Mouse (Mus musculus) intestine, postnatal 0 days (tissue): ENCODE results near the gene Myrf. TPM values are rescaled to one million over a fixed set of nuclear protein-coding genes. Genes with fewer than 3 reads are reported as not detected.
"Not testable (repeated sequence)": the region's sequence is repeated elsewhere in the genome, so short reads cannot be mapped to it uniquely, and the experiment has no call there.

Experiments
- ATAC-seq: fragments of 200-750 bp; cut with Nextera tagmentation; 2 replicates; pipeline ENCODE4 v1.8.0; 2017; ENCODE audit warnings: mild to moderate bottlenecking, moderate TSS enrichment, moderate library complexity
- H3K27ac ChIP-seq: fragments of 300-500 bp; sonication (generic); 2 replicates; pipeline ENCODE4 v1.5.1; 2014; ENCODE audit warnings: mild to moderate bottlenecking, low read depth, low read length, moderate library complexity
- H3K27me3 ChIP-seq: fragments of 300-500 bp; sonication (generic); replicated peaks from 2 replicates; pipeline ENCODE4 v1.6.1; 2014; ENCODE audit warnings: low read length, mixed read lengths; ENCODE audit not compliant: control insufficient read depth, insufficient read depth
- H3K36me3 ChIP-seq: fragments of 300-500 bp; sonication (generic); 2 replicates; pipeline ENCODE4 v1.6.1; 2014; ENCODE audit warnings: mild to moderate bottlenecking, moderate library complexity; ENCODE audit not compliant: control insufficient read depth, insufficient read depth
- H3K4me1 ChIP-seq: fragments of 300-500 bp; sonication (generic); replicated peaks from 2 replicates; pipeline ENCODE4 v1.6.1; 2014; ENCODE audit warnings: antibody characterized with exemption, low read length, mixed read lengths; ENCODE audit not compliant: control insufficient read depth, insufficient read depth
- H3K4me2 ChIP-seq: fragments of 300-500 bp; sonication (generic); replicated peaks from 2 replicates; pipeline ENCODE4 v1.6.1; 2014; ENCODE audit warnings: low read depth, mild to moderate bottlenecking, moderate library complexity
- H3K4me3 ChIP-seq: fragments of 300-500 bp; sonication (generic); 2 replicates; pipeline ENCODE4 v1.5.1; 2014; ENCODE audit warnings: low read depth, low read length
- H3K9ac ChIP-seq: fragments of 300-500 bp; sonication (generic); 2 replicates; pipeline ENCODE4 v1.6.1; 2014; ENCODE audit warnings: mild to moderate bottlenecking, low read depth, low read length
- H3K9me3 ChIP-seq: fragments of 300-500 bp; sonication (generic); 2 replicates; pipeline ENCODE4 v1.6.1; 2016; ENCODE audit warnings: mixed run types; ENCODE audit not compliant: control insufficient read depth
- CTCF ChIP-seq: sonication (generic); IDR thresholded peaks from 2 replicates; pipeline ENCODE4 v1.5.1; 2016; ENCODE audit warnings: low read depth, mild to moderate bottlenecking, control low read depth, antibody characterized with exemption, moderate library complexity
- WGBS: fragments of 180-500 bp; shearing (Covaris S2); extraction: QIAGEN DNeasy Blood & Tissue Kit; methylation state at CpG from one replicate; pipeline ENCODE4 v1.1.7; 2014; 5-methylcytosine and 5-hydroxymethylcytosine counted together
- microRNA-seq: library from miRNA; unstranded; fragments of <30 nt; microRNA quantifications from one replicate; pipeline ENCODE4, GENCODE M21; 2016
- polyA plus RNA-seq: library from polyadenylated mRNA; unstranded; fragments of >200 nt; fragmentation: Nextera tagmentation; extraction: Ambion mirVana; gene quantifications from 2 replicates; pipeline ENCODE4 v1.2.1, GENCODE M21; 2015

Myrf gene
- polyA plus RNA-seq, 1 experiment from 2014 or later, result 4.1 TPM

DNA sequence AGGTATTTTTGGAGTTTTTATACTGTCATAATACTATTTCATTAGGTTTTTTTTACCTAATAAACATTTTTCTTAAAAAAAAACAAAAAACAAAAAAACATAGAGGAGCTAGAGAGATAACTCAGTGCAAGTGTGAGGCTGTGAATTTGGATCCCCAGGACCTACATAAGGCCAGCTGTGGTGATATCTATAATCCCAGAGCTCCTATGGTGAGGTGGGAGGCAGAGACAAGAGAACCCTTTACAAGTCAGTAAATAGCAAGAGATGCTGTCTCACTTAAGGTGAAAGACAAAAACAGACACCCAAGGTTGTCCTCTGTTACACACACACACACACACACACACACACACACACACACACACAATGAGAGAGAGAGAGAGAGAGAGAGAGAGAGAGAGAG, 71.4 kb downstream of the Myrf start:
- no peaks in the 10 kb centered on the region for H3K9me3 ChIP-seq
- no peaks in the 10 kb centered on the region for H3K4me1 ChIP-seq
- H3K27ac ChIP-seq, result no peak overlapping the region
- H3K4me2 ChIP-seq, result no peak overlapping the region
- no peak overlapping the region for H3K9ac ChIP-seq
- no peaks in the 10 kb centered on the region for H3K36me3 ChIP-seq
- no peak for TF ChIP-seq CTCF
- no peak for ATAC-seq
- no peaks in the 10 kb centered on the region for H3K27me3 ChIP-seq
- H3K4me3 ChIP-seq, result no peak overlapping the region

DNA sequence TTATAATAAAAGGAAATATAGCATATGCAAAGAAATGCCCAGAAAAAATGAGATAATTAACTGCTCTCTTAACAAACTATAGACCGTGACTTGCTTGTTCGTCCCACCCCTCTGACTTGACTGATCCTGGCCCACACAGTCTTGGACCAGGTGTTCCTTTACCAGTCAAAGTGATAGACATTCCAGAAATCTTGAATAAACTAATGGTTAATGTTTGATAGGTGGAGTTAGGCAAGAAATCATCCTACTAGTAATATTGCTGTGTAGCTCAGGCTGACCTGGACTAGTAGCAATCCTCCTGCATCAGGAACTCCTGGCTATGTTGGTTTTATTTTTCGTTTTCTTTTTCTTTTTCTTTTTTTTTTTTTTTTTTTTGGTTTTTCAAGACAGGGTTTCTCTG, 72.1 kb downstream of the Myrf start:
- H3K27me3 ChIP-seq, result no peaks in the 10 kb centered on the region
- H3K27ac ChIP-seq, result no peak overlapping the region
- H3K4me2 ChIP-seq, result no peak overlapping the region
- H3K4me3 ChIP-seq, result no peak overlapping the region
- H3K9ac ChIP-seq, result no peak overlapping the region
- no peaks in the 10 kb centered on the region for H3K9me3 ChIP-seq
- WGBS, result 73% methylated on average over 3 of the region's 3 CpGs
- H3K36me3 ChIP-seq, result no peaks in the 10 kb centered on the region
- no peak for TF ChIP-seq CTCF
- H3K4me1 ChIP-seq, result no peaks in the 10 kb centered on the region
- no peak for ATAC-seq

DNA sequence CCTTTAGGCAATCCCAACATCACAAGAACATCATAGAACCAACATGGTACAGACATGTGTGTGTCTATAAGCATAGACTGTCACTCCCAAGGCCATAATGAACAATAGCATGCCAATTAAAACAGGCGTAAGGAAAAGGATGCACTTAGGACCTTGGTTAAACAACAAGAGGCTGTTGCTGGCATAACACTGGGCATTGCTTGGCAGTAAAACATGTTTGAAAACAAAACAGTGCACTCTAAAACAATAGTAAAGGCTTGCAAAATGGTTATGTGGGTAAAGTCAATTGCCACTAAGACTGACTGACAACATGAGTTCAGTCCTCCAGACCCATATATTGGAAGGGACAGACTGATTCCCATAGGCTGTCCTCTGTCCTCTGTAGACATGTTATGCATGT, 72.6 kb downstream of the Myrf start:
- Histone ChIP-seq H3K36me3 (no peaks in the 10 kb centered on the region), H3K27ac (no peak overlapping the region), H3K27me3 (no peaks in the 10 kb centered on the region), H3K4me3 (no peak overlapping the region), H3K9me3 (no peaks in the 10 kb centered on the region), H3K4me2 (no peak overlapping the region), H3K4me1 (no peaks in the 10 kb centered on the region), H3K9ac (no peak overlapping the region)
- TF ChIP-seq CTCF, result no peak
- no peak for ATAC-seq
- 78% methylated on average over 1 of the region's 1 CpGs for WGBS

DNA sequence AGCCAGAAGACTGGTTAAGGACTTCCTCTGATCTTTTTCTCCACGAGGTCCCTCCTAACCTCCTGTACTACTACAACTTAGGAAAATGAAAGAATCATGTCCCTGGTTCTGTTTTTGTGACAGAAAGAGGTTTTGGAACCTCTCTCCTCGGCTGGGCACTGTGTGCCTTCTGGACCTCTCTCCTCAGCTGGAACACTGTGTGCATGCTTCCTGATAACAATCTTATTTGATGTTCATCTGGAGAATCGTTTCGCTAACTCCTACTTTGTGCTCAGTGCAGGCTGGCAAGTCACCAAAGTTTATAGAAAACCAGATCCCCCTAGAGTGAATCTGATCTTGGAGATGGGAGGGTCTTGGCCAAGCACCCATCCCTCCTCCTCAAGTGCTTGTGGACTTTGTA, 73.4 kb downstream of the Myrf start:
- Histone ChIP-seq H3K27ac (no peak overlapping the region), H3K4me2 (no peak overlapping the region), H3K36me3 (no peaks in the 10 kb centered on the region), H3K4me1 (no peaks in the 10 kb centered on the region), H3K9ac (no peak overlapping the region), H3K27me3 (no peaks in the 10 kb centered on the region), H3K9me3 (no peaks in the 10 kb centered on the region), H3K4me3 (no peak overlapping the region)
- TF ChIP-seq CTCF, result no peak
- 65% methylated on average over 4 of the region's 4 CpGs for WGBS
- ATAC-seq, result no peak

DNA sequence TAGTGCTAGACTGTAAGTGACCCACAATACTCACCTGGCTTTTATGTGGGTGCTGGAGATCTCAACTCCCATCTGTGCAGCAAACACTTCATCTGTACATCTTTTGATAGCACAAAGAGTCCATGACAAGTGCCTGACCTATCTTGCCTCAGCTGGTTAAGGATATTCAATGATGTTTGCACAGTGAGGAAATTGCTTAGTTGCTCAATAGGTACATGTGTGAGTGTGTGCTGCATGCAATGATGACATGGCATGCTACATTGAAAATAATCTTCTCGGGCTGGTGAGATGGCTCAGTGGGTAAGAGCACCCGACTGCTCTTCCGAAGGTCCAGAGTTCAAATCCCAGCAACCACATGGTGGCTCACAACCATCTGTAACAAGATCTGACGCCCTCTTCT, 74.6 kb downstream of the Myrf start:
- WGBS, result 82% methylated on average over 4 of the region's 4 CpGs

DNA sequence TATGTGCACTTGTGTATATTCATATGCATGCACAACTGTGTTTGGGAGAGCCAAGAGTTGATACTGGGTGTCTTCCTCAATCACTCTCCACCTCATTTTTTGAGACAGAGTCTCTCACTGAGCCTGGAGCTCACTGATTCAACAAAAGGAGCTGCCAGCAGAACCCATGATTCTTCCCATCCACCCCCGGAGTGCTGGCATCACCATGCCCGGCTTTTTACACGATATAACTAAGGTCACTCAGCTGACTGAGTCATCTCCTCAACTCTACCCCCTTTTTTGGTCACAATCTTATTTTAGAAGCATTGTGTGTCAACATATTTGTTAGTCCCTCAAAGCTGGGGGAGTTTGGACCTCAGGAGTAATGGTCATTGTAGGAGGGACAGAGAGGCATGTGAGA, 76.7 kb downstream of the Myrf start:
- Histone ChIP-seq H3K27ac (no peak overlapping the region), H3K4me1 (no peaks in the 10 kb centered on the region), H3K4me3 (no peak overlapping the region), H3K9me3 (no peaks in the 10 kb centered on the region), H3K9ac (no peak overlapping the region), H3K36me3 (no peaks in the 10 kb centered on the region), H3K27me3 (no peaks in the 10 kb centered on the region), H3K4me2 (no peak overlapping the region)
- 84% methylated on average over 3 of the region's 3 CpGs for WGBS
- no peak for ATAC-seq
- no peak for TF ChIP-seq CTCF

More for the DNA sequence above, 74.6 kb downstream of the Myrf start:
- H3K4me2 ChIP-seq, H3K36me3 ChIP-seq, H3K27ac ChIP-seq, H3K4me1 ChIP-seq, H3K9ac ChIP-seq, ATAC-seq, H3K27me3 ChIP-seq, H3K9me3 ChIP-seq, H3K4me3 ChIP-seq: not testable (repeated sequence)

Small RNA genes lying within 50 kb of the gene (microRNA-seq; reads per million reads assigned to microRNA genes)
- gene Mir6993, result 0.82 reads per million

Other genes with a start within 250 kb of the Myrf start
- 0.61 and 0.89 TPM in 2 replicates for gene Best1, start 239.1 kb downstream of the Myrf start, polyA plus RNA-seq
- gene Rab3il1, start 239.1 kb downstream of the Myrf start, polyA plus RNA-seq, result 63.6 and 65.8 TPM in 2 replicates
- gene Fads3, start 199.2 kb downstream of the Myrf start, polyA plus RNA-seq, result 4.7 and 4.8 TPM in 2 replicates
- gene Fads2, start 139.0 kb downstream of the Myrf start, polyA plus RNA-seq, result 46.8 and 54.2 TPM in 2 replicates
- gene Fads1, start 57.9 kb downstream of the Myrf start, polyA plus RNA-seq, result 26.9 and 29.8 TPM in 2 replicates
- 339 and 369 TPM in 2 replicates for gene Tmem258, start 36.7 kb downstream of the Myrf start, polyA plus RNA-seq
- gene Fen1, start 36.6 kb downstream of the Myrf start, polyA plus RNA-seq, result 30.4 and 33.0 TPM in 2 replicates
- gene Dagla, start 64.1 kb upstream of the Myrf start, polyA plus RNA-seq, result 1.3 TPM in 2 replicates
- gene Syt7, start 148.3 kb upstream of the Myrf start, polyA plus RNA-seq, result 1.9 TPM in 2 replicates
- 12.5 and 14.3 TPM in 2 replicates for gene Lrrc10b, start 216.7 kb upstream of the Myrf start, polyA plus RNA-seq
- 26.1 and 27.8 TPM in 2 replicates for gene Ppp1r32, start 242.2 kb upstream of the Myrf start, polyA plus RNA-seq